Mouse (Mus musculus) midbrain, postnatal 0 days (tissue): ENCODE results near the gene Prima1. TPM values are rescaled to one million over a fixed set of nuclear protein-coding genes. Genes with fewer than 3 reads are reported as not detected.
A peak's percentile ranks its signal among the peaks of the same experiment; 100 is the strongest.

ENCODE experiments used
- ATAC-seq: fragments of 200-750 bp; cut with Nextera tagmentation; 2 replicates; pipeline ENCODE4 v1.8.0; 2017; ENCODE audit warnings: moderate number of reproducible peaks, mild to moderate bottlenecking, moderate TSS enrichment, moderate library complexity; ENCODE audit not compliant: low FRiP score
- DNase-seq: peaks from one replicate; pipeline ENCODE4 v3.0.0-alpha.2; 2015; ENCODE audit warnings: low spot score
- H3K27ac ChIP-seq: fragments of 300-500 bp; sonication (generic); 2 replicates; pipeline ENCODE4 v1.5.1; 2014; ENCODE audit warnings: low read depth, mild to moderate bottlenecking, low read length, mixed read lengths
- H3K27me3 ChIP-seq: fragments of 300-500 bp; sonication (generic); 2 replicates; pipeline ENCODE4 v1.6.1; 2014; ENCODE audit warnings: low read length, control low read depth, mixed read lengths; ENCODE audit not compliant: insufficient read depth
- H3K36me3 ChIP-seq: fragments of 300-500 bp; sonication (generic); 2 replicates; pipeline ENCODE4 v1.6.1; 2014; ENCODE audit warnings: low read length, control low read depth, mixed read lengths; ENCODE audit not compliant: insufficient read depth
- H3K4me1 ChIP-seq: fragments of 300-500 bp; sonication (generic); 2 replicates; pipeline ENCODE4 v1.6.1; 2014; ENCODE audit warnings: mild to moderate bottlenecking, control low read depth, antibody characterized with exemption, low read length, mixed read lengths; ENCODE audit not compliant: insufficient read depth
- H3K4me2 ChIP-seq: fragments of 300-500 bp; sonication (generic); 2 replicates; pipeline ENCODE4 v1.6.1; 2014; ENCODE audit warnings: low read depth, mild to moderate bottlenecking, low read length, mixed read lengths; ENCODE audit not compliant: poor library complexity, severe bottlenecking
- H3K4me3 ChIP-seq: fragments of 300-500 bp; sonication (generic); 2 replicates; pipeline ENCODE4 v1.5.1; 2014; ENCODE audit warnings: low read depth, mild to moderate bottlenecking, low read length, moderate library complexity
- H3K9ac ChIP-seq: fragments of 300-500 bp; sonication (generic); replicated peaks from 2 replicates; pipeline ENCODE4 v1.6.1; 2014; ENCODE audit warnings: mild to moderate bottlenecking, low read length, moderate library complexity, mixed read lengths; ENCODE audit not compliant: poor library complexity, severe bottlenecking
- H3K9me3 ChIP-seq: fragments of 300-500 bp; sonication (generic); 2 replicates; pipeline ENCODE4 v1.6.1; 2016; ENCODE audit warnings: low read length, control low read depth
- CTCF ChIP-seq: IDR thresholded peaks from 2 replicates; pipeline ENCODE4 v1.5.1; 2016; ENCODE audit warnings: antibody characterized with exemption, mild to moderate bottlenecking
- WGBS: fragments of 180-500 bp; shearing (Covaris S2); extraction: QIAGEN DNeasy Blood & Tissue Kit; methylation state at CpG from one replicate; pipeline ENCODE4 v1.1.7; 2014; 5-methylcytosine and 5-hydroxymethylcytosine counted together
- polyA plus RNA-seq: library from polyadenylated mRNA; unstranded; fragments of >200 nt; fragmentation: Nextera tagmentation; extraction: Ambion mirVana; gene quantifications from 2 replicates; pipeline ENCODE4 v1.2.1, GENCODE M21; 2015
- total RNA-seq: library from RNA; depleted of rRNA; stranded (reverse); fragments of >200 nt; gene quantifications from 2 replicates; pipeline ENCODE4 v1.2.3, GENCODE M21; 2014

Gene Prima1
- total and polyA plus RNA-seq, 2 experiments from 2014 or later: 0.44 to 0.46 TPM

GRCm38 (mm10) chr12:103252901-103253434 lies 11.0 kb upstream of the Prima1 start:
- H3K9me3 ChIP-seq: no peaks in the 10 kb centered on the region

GRCm38 (mm10) chr12:103251151-103251550 lies 9.2 kb upstream of the Prima1 start:
- H3K4me3 ChIP-seq: no peak overlapping the region
- H3K4me1 ChIP-seq: no peaks in the 10 kb centered on the region
- TF ChIP-seq CTCF: no peak
- no peaks in the 10 kb centered on the region for H3K36me3 ChIP-seq
- WGBS: 89% methylated on average over 5 of the region's 5 CpGs
- ATAC-seq (no peak), DNase-seq (no peak)
- H3K9me3 ChIP-seq: no peaks in the 10 kb centered on the region
- H3K4me2 ChIP-seq: no peak overlapping the region
- H3K27ac ChIP-seq: no peak overlapping the region
- H3K27me3 ChIP-seq: no peaks in the 10 kb centered on the region
- no peak overlapping the region for H3K9ac ChIP-seq

More at GRCm38 (mm10) chr12:103252901-103253434, 11.0 kb upstream of the Prima1 start:
- TF ChIP-seq CTCF: no peak
- no peaks in the 10 kb centered on the region for H3K36me3 ChIP-seq
- DNase-seq: no peak
- H3K4me1 ChIP-seq: no peaks in the 10 kb centered on the region
- no peak overlapping the region for H3K9ac ChIP-seq
- 87% methylated on average over 8 of the region's 8 CpGs for WGBS
- H3K4me2 ChIP-seq: no peak overlapping the region
- no peak for ATAC-seq
- H3K4me3 ChIP-seq: no peak overlapping the region
- H3K27me3 ChIP-seq: no peaks in the 10 kb centered on the region
- H3K27ac ChIP-seq: no peak overlapping the region

- ATAC-seq: no peak
- TF ChIP-seq CTCF: no peak
- 85% methylated on average over 6 of the region's 6 CpGs for WGBS
These were observed 8.4 kb upstream of the Prima1 start for GRCm38 (mm10) chr12:103250333-103250732.

GRCm38 (mm10) chr12:103243041-103243440 lies 1.1 kb upstream of the Prima1 start:
- Histone ChIP-seq H3K4me1 (no peaks in the 10 kb centered on the region; the same call in 1 of the 2 replicates), H3K9me3 (no peaks in the 10 kb centered on the region), H3K36me3 (no peaks in the 10 kb centered on the region), H3K27me3 (no peaks in the 10 kb centered on the region), H3K4me3 (peak overlapping the region; percentile 72; the same call in 1 of the 2 replicates), H3K4me2 (peak overlapping the region; percentile 96), H3K27ac (no peak overlapping the region), H3K9ac (0 out of 2 replicates have a peak overlapping the region, but pooled peaks have one; percentile 67)
- 7% methylated on average over 11 of the region's 11 CpGs for WGBS
- DNase-seq: no peak
- ATAC-seq: 0 out of 2 replicates have a peak, but pooled peaks have one; percentile 32
- TF ChIP-seq CTCF: no peak

More at GRCm38 (mm10) chr12:103250333-103250732, 8.4 kb upstream of the Prima1 start:
- Histone ChIP-seq H3K4me3 (no peak overlapping the region), H3K36me3 (no peaks in the 10 kb centered on the region), H3K4me2 (no peak overlapping the region), H3K9ac (no peak overlapping the region), H3K4me1 (no peaks in the 10 kb centered on the region), H3K27me3 (no peaks in the 10 kb centered on the region), H3K27ac (no peak overlapping the region), H3K9me3 (no peaks in the 10 kb centered on the region)
- no peak for DNase-seq

GRCm38 (mm10) chr12:103242591-103243025 lies 658 bp upstream of the Prima1 start:
- peak overlapping the region; percentile 72 for H3K4me3 ChIP-seq
- peak overlapping the region; percentile 47; the same call in 1 of the 2 replicates for H3K27ac ChIP-seq
- peak; percentile 82 for ATAC-seq
- H3K4me2 ChIP-seq: peak overlapping the region; percentile 96
- H3K9ac ChIP-seq: peak overlapping the region; percentile 67
- H3K27me3 ChIP-seq: no peaks in the 10 kb centered on the region
- H3K9me3 ChIP-seq: no peaks in the 10 kb centered on the region
- DNase-seq: peak; percentile 63
- no peaks in the 10 kb centered on the region for H3K36me3 ChIP-seq
- WGBS: under 1% methylated on average over 21 of the region's 34 CpGs
- no peaks in the 10 kb centered on the region; the same call in 1 of the 2 replicates for H3K4me1 ChIP-seq
- peak; percentile 66 for TF ChIP-seq CTCF

- peak overlapping the region; percentile 67 for H3K9ac ChIP-seq
- H3K4me3 ChIP-seq: peak overlapping the region; percentile 72
- no peak for TF ChIP-seq CTCF
- H3K4me2 ChIP-seq: peak overlapping the region; percentile 96
- H3K27me3 ChIP-seq: no peaks in the 10 kb centered on the region
- DNase-seq (no peak), ATAC-seq (peak; percentile 41)
- H3K9me3 ChIP-seq: no peaks in the 10 kb centered on the region
- no peaks in the 10 kb centered on the region; the same call in 1 of the 2 replicates for H3K4me1 ChIP-seq
- no peaks in the 10 kb centered on the region for H3K36me3 ChIP-seq
- H3K27ac ChIP-seq: no peak overlapping the region
- 10% methylated on average over 35 of the region's 36 CpGs for WGBS
These were observed 453 bp downstream of the Prima1 start for GRCm38 (mm10) chr12:103241311-103242082.
